Mouse (Mus musculus): Measurements from ENCODE around the gene Vmn2r34.
"Not testable (repeated sequence)": the region's sequence is repeated elsewhere in the genome, so short reads cannot be mapped to it uniquely, and the experiment has no call there.

Vmn2r34 gene

GRCm38 (mm10) chr7:7689413-7689812 is at the start of gene Vmn2r34:
Gene Vmn2r34 (minus strand): TSS chr7:7689513.
- not testable (repeated sequence) for DNase-seq

GRCm38 (mm10) chr7:7674032-7674431 is 15.3 kb downstream of the Vmn2r34 start:
- DNase-seq = not testable (repeated sequence)

Measured in cerebellum, adult 9-11 months (tissue).